Mouse (Mus musculus): Measurements from ENCODE around the gene Pgbd5. TPM values are rescaled to one million over a fixed set of nuclear protein-coding genes. Genes with fewer than 3 reads are reported as not detected.

Pgbd5 gene
- total and polyA plus RNA-seq, 3 experiments: 0.43 to 0.98 (median 0.55) TPM

GRCm38 (mm10) chr8:124403876-124404275 lies 35.6 kb downstream of the Pgbd5 start:
- Histone ChIP-seq H3K9ac (ENCODE audit: low read depth, low read length) (no peak overlapping the region), H3K79me2 (replicated peaks; ENCODE audit: control insufficient read depth, insufficient read depth, low read length) (no peaks in the 10 kb centered on the region), H3K4me3 (no peak overlapping the region), H3K36me3 (ENCODE audit: control insufficient read depth, insufficient read depth, low read length) (no peaks in the 10 kb centered on the region), H3K27ac (no peak overlapping the region), H3K27me3 (ENCODE audit: control insufficient read depth, insufficient read depth, low read length) (no peaks in the 10 kb centered on the region), H3K4me1 (ENCODE audit: control insufficient read depth, insufficient read depth, low read length) (no peaks in the 10 kb centered on the region)
- peak; percentile 67 for TF ChIP-seq CTCF (IDR thresholded peaks at IDR 0.05)
- no peak for TF ChIP-seq POLR2A (IDR thresholded peaks at IDR 0.05; ENCODE audit: insufficient read depth, low read depth, low read length)
- intact Hi-C loops (cut with DNase I): no loop called here
- no peak for DNase-seq
- WGBS: 36% methylated on average over 3 of the region's 3 CpGs

GRCm38 (mm10) chr8:124399403-124399861 lies 40.0 kb downstream of the Pgbd5 start:
- H3K4me3 ChIP-seq: no peak overlapping the region
- H3K27ac ChIP-seq: no peak overlapping the region
- no peaks in the 10 kb centered on the region for H3K36me3 ChIP-seq (ENCODE audit: control insufficient read depth, insufficient read depth, low read length)
- no peaks in the 10 kb centered on the region for H3K79me2 ChIP-seq (replicated peaks; ENCODE audit: control insufficient read depth, insufficient read depth, low read length)
- intact Hi-C loops (cut with DNase I): loop anchor here (5.0 kb wide), 1 partner anchor 173 kb away; no protein-coding TSS in a partner anchor
- H3K27me3 ChIP-seq (ENCODE audit: control insufficient read depth, insufficient read depth, low read length): no peaks in the 10 kb centered on the region
- no peaks in the 10 kb centered on the region for H3K4me1 ChIP-seq (ENCODE audit: control insufficient read depth, insufficient read depth, low read length)
- TF ChIP-seq POLR2A (IDR thresholded peaks at IDR 0.05; ENCODE audit: insufficient read depth, low read depth, low read length) (no peak), EP300 (IDR thresholded peaks at IDR 0.05; ENCODE audit: insufficient read depth, low read depth, low read length) (no peak), CTCF (IDR thresholded peaks at IDR 0.05) (no peak)
- WGBS: 74% methylated on average over 11 of the region's 11 CpGs
- no peak overlapping the region for H3K9ac ChIP-seq (ENCODE audit: low read depth, low read length)
- no peak for DNase-seq

DNA sequence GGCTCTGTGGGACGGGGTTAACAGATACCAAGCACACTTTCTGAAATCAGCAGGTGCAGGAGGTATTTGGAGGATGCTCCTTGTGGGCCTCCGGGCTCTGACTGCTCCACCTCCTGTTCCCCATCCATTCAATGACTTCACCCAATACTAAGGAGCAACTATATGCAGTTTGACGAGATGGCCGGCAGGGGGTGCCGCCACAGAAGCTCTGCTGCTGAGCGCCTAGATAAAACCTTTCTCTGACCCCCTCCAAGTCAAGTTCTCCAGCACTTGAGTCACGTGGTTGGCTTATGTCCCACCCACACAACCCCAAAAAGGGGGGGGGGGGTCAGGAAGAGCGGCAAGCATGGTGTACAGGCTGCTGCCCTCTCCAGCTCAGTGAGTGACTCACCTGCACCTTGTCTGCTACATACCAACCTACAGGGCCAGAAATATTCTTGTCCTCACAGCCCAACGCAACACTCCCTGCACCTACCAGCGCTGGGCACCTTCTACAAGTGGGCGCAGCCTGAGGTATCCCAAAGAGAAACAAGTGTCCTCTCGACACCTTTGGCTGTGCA lies 40.5 kb downstream of the Pgbd5 start:
- DNase-seq: no peak
- Histone ChIP-seq H3K9ac (ENCODE audit: low read depth, low read length) (no peak overlapping the region), H3K4me3 (no peak overlapping the region), H3K79me2 (replicated peaks; ENCODE audit: control insufficient read depth, insufficient read depth, low read length) (no peaks in the 10 kb centered on the region), H3K27ac (no peak overlapping the region), H3K36me3 (ENCODE audit: control insufficient read depth, insufficient read depth, low read length) (no peaks in the 10 kb centered on the region), H3K27me3 (ENCODE audit: control insufficient read depth, insufficient read depth, low read length) (no peaks in the 10 kb centered on the region), H3K4me1 (ENCODE audit: control insufficient read depth, insufficient read depth, low read length) (no peaks in the 10 kb centered on the region)
- intact Hi-C loops (cut with DNase I): loop anchor here (5.0 kb wide), 1 partner anchor 173 kb away; no protein-coding TSS in a partner anchor
- WGBS: 31% methylated on average over 12 of the region's 12 CpGs
- TF ChIP-seq CTCF (IDR thresholded peaks at IDR 0.05) (peak; percentile 69), EP300 (IDR thresholded peaks at IDR 0.05; ENCODE audit: insufficient read depth, low read depth, low read length) (no peak)

DNA sequence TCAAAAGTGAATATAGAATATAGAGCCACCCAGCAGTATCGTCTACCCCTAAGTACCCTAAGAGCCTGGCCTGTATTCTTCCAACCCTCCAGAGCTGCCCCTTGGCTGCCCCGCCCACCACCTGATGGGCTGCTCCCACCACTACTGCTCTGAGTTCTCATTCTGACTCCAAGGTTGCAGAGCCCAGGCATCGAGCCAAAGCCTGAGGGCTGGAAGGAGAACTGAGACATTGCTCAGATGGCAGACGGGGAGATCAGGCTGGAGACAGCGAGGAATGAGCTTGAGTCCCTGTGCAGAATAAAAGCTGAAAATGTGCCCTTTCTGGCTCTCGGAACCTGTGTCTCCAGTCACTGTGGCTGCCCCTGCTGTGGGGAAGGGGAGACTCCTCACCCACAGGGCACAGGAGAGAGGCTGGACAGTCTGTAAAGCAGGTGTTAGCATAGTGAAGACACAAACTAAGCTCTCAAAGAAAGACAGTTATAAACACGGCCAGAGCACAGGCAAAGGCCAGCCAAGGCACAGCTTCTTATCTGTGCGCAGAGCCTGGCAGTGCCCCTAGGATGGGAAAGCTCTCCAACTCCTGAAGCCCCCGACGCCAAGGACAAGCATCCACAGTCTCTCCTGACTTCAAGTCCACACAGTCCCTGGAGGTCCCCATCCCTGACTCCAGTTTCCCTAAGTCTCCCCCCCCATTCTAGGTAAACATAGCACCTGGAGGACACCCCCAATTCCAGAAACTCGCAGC lies 42.0 kb downstream of the Pgbd5 start:
- Histone ChIP-seq H3K4me3 (no peak overlapping the region), H3K27ac (no peak overlapping the region), H3K79me2 (replicated peaks; ENCODE audit: control insufficient read depth, insufficient read depth, low read length) (no peaks in the 10 kb centered on the region), H3K36me3 (ENCODE audit: control insufficient read depth, insufficient read depth, low read length) (no peaks in the 10 kb centered on the region), H3K27me3 (ENCODE audit: control insufficient read depth, insufficient read depth, low read length) (no peaks in the 10 kb centered on the region), H3K9ac (ENCODE audit: low read depth, low read length) (no peak overlapping the region), H3K4me1 (ENCODE audit: control insufficient read depth, insufficient read depth, low read length) (no peaks in the 10 kb centered on the region)
- intact Hi-C loops (cut with DNase I): loop anchor here (5.0 kb wide), 1 partner anchor 175 kb away; no protein-coding TSS in a partner anchor
- TF ChIP-seq CTCF (IDR thresholded peaks at IDR 0.05) (no peak), EP300 (IDR thresholded peaks at IDR 0.05; ENCODE audit: insufficient read depth, low read depth, low read length) (no peak), POLR2A (IDR thresholded peaks at IDR 0.05; ENCODE audit: insufficient read depth, low read depth, low read length) (no peak)
- DNase-seq: no peak
- 64% methylated on average over 11 of the region's 11 CpGs for WGBS

GRCm38 (mm10) chr8:124396531-124396930 lies 42.9 kb downstream of the Pgbd5 start:
- 76% methylated on average over 2 of the region's 2 CpGs for WGBS
- Histone ChIP-seq H3K36me3 (ENCODE audit: control insufficient read depth, insufficient read depth, low read length) (no peaks in the 10 kb centered on the region), H3K4me3 (no peak overlapping the region), H3K4me1 (ENCODE audit: control insufficient read depth, insufficient read depth, low read length) (no peaks in the 10 kb centered on the region), H3K27ac (no peak overlapping the region), H3K79me2 (replicated peaks; ENCODE audit: control insufficient read depth, insufficient read depth, low read length) (no peaks in the 10 kb centered on the region), H3K27me3 (ENCODE audit: control insufficient read depth, insufficient read depth, low read length) (no peaks in the 10 kb centered on the region), H3K9ac (ENCODE audit: low read depth, low read length) (no peak overlapping the region)
- no peak for TF ChIP-seq EP300 (IDR thresholded peaks at IDR 0.05; ENCODE audit: insufficient read depth, low read depth, low read length)
- no peak for TF ChIP-seq POLR2A (IDR thresholded peaks at IDR 0.05; ENCODE audit: insufficient read depth, low read depth, low read length)
- no peak for TF ChIP-seq CTCF (IDR thresholded peaks at IDR 0.05)
- no peak for DNase-seq
- intact Hi-C loops (cut with DNase I): loop anchor here (5.0 kb wide), 1 partner anchor 176 kb away; no protein-coding TSS in a partner anchor

- Histone ChIP-seq H3K9ac (ENCODE audit: low read depth, low read length) (no peak overlapping the region), H3K4me1 (ENCODE audit: control insufficient read depth, insufficient read depth, low read length) (no peaks in the 10 kb centered on the region), H3K27ac (no peak overlapping the region), H3K27me3 (ENCODE audit: control insufficient read depth, insufficient read depth, low read length) (no peaks in the 10 kb centered on the region), H3K4me3 (no peak overlapping the region), H3K36me3 (ENCODE audit: control insufficient read depth, insufficient read depth, low read length) (no peaks in the 10 kb centered on the region), H3K79me2 (replicated peaks; ENCODE audit: control insufficient read depth, insufficient read depth, low read length) (no peaks in the 10 kb centered on the region)
- DNase-seq: no peak
- WGBS: 71% methylated on average over 7 of the region's 7 CpGs
- intact Hi-C loops (cut with DNase I): loop anchor here (5.0 kb wide), 1 partner anchor 177 kb away; no protein-coding TSS in a partner anchor
- TF ChIP-seq EP300 (IDR thresholded peaks at IDR 0.05; ENCODE audit: insufficient read depth, low read depth, low read length): no peak
- no peak for TF ChIP-seq POLR2A (IDR thresholded peaks at IDR 0.05; ENCODE audit: insufficient read depth, low read depth, low read length)
- no peak for TF ChIP-seq CTCF (IDR thresholded peaks at IDR 0.05)
These were observed 44.1 kb downstream of the Pgbd5 start for GRCm38 (mm10) chr8:124395392-124395791.
